In the genomic region with DNA sequence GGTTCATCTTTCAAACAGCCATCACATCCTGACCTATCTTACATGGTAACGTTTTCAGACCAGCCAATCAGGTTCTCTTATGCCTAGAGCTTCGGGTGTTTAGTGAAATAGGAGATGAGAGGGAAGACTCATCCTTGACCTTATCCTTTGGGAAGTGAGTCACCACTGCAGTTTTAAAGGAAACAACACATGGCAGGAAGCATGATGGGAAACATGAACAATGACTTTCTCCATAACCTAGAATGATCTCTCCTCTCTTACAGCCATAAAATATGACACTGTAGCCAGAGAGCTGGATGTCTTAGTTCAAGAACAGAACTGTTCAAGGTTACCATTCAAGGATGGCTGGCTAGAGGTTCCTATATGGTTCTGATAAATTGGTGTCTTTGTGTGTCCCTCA, we compare ENCODE assay signal across 22 mouse cellular contexts. TPM values are rescaled to one million over a fixed set of nuclear protein-coding genes. Genes with fewer than 3 reads are reported as not detected.
DNase-seq lines count a peak whose midpoint lies in the region; ATAC-seq lines count a peak whose summit lies in the region.
"Had no signal": no experiment of that assay in that cellular context is flagged by ENCODE, and none has a peak within 500 bp of the region (broad histone marks: within the 10 kb centered on the region; RNA-seq: fewer than 3 reads in every experiment).

No protein-coding gene starts in this region.

- H3K36me3 ChIP-seq in heart, embryonic 12.5 days: no peaks in the 10 kb centered on the region
- no peaks in the 10 kb centered on the region for H3K36me3 ChIP-seq in midbrain, embryonic 11.5 days (ENCODE audit: control insufficient read depth, insufficient read depth, low read length)
- peaks cover 4% of the 10 kb centered on the region for H3K36me3 ChIP-seq in midbrain, embryonic 13.5 days
- H3K36me3 ChIP-seq in hindbrain, embryonic 16.5 days (ENCODE audit: control insufficient read depth, insufficient read depth, low read length): no peaks in the 10 kb centered on the region
- H3K36me3 ChIP-seq: embryonic facial prominence, embryonic 10.5 days; forebrain, embryonic 10.5 days; forebrain, embryonic 15.5 days had no signal

- no peak for DNase-seq in heart, adult 18-20 months
- DNase-seq in midbrain, embryonic 11.5 days (ENCODE audit: low spot score, missing footprints): peak; percentile 59
- peak; percentile 62 for DNase-seq in brain, adult 2 months (ENCODE audit: low read depth, low spot score)
- DNase-seq in layer of hippocampus, postnatal 10 days (ENCODE audit: low spot score in 2 of 2): no peak
- DNase-seq: adrenal gland, postnatal 10 days; B cell, adult 2 months; cerebellum, adult 2 months; cerebellum, postnatal 10 days; gastrocnemius, postnatal 36 days; heart, postnatal 10 days; kidney, adult 2 months had no signal

- ATAC-seq in heart, embryonic 12.5 days (ENCODE audit: insufficient number of reproducible peaks, low FRiP score): no peak
- ATAC-seq in midbrain, embryonic 11.5 days (ENCODE audit: low FRiP score): no peak
- no peak for ATAC-seq in midbrain, embryonic 13.5 days
- ATAC-seq in hindbrain, embryonic 16.5 days: no peak
- ATAC-seq: forebrain, embryonic 15.5 days; intestine, embryonic 16.5 days; Patski had no signal

- H3K4me2 ChIP-seq in heart, embryonic 12.5 days: no peak overlapping the region
- H3K4me2 ChIP-seq in midbrain, embryonic 11.5 days: no peak overlapping the region
- no peak overlapping the region for H3K4me2 ChIP-seq in midbrain, embryonic 13.5 days (replicated peaks)
- no peak overlapping the region for H3K4me2 ChIP-seq in hindbrain, embryonic 16.5 days (ENCODE audit: low read length)
- H3K4me2 ChIP-seq: forebrain, embryonic 15.5 days; hindbrain, embryonic 14.5 days had no signal

- 44% methylated on average over 2 of the region's 2 CpGs for WGBS in heart, embryonic 12.5 days
- WGBS in midbrain, embryonic 11.5 days: 82% methylated on average over 2 of the region's 2 CpGs
- 84% methylated on average over 2 of the region's 2 CpGs for WGBS in midbrain, embryonic 13.5 days
- WGBS in hindbrain, embryonic 16.5 days: 72% methylated on average over 2 of the region's 2 CpGs

- no peaks in the 10 kb centered on the region for H3K27me3 ChIP-seq in heart, embryonic 12.5 days (replicated peaks)
- H3K27me3 ChIP-seq in midbrain, embryonic 11.5 days (ENCODE audit: control insufficient read depth, insufficient read depth, low read length): no peaks in the 10 kb centered on the region
- H3K27me3 ChIP-seq in midbrain, embryonic 13.5 days: no peaks in the 10 kb centered on the region
- no peaks in the 10 kb centered on the region for H3K27me3 ChIP-seq in hindbrain, embryonic 16.5 days (replicated peaks; ENCODE audit: control insufficient read depth, insufficient read depth, low read length)
- H3K27me3 ChIP-seq: forebrain, embryonic 15.5 days had no signal

- H3K4me1 ChIP-seq in heart, embryonic 12.5 days (replicated peaks): peaks cover 26% of the 10 kb centered on the region
- H3K4me1 ChIP-seq in midbrain, embryonic 11.5 days (ENCODE audit: control insufficient read depth, insufficient read depth, low read length): no peaks in the 10 kb centered on the region
- no peaks in the 10 kb centered on the region for H3K4me1 ChIP-seq in midbrain, embryonic 13.5 days (replicated peaks)
- H3K4me1 ChIP-seq in hindbrain, embryonic 16.5 days (ENCODE audit: control insufficient read depth, insufficient read depth, low read depth, low read length): no peaks in the 10 kb centered on the region
- H3K4me1 ChIP-seq: forebrain, embryonic 10.5 days; forebrain, embryonic 15.5 days had no signal

- H3K9me3 ChIP-seq in heart, embryonic 12.5 days (replicated peaks): no peaks in the 10 kb centered on the region
- no peaks in the 10 kb centered on the region for H3K9me3 ChIP-seq in midbrain, embryonic 11.5 days (ENCODE audit: control insufficient read depth, low read length)
- no peaks in the 10 kb centered on the region for H3K9me3 ChIP-seq in midbrain, embryonic 13.5 days
- no peaks in the 10 kb centered on the region for H3K9me3 ChIP-seq in hindbrain, embryonic 16.5 days (ENCODE audit: control insufficient read depth, low read length)
- H3K9me3 ChIP-seq: embryonic facial prominence, embryonic 10.5 days; forebrain, embryonic 10.5 days; forebrain, embryonic 15.5 days had no signal

- H3K27ac ChIP-seq in heart, embryonic 12.5 days (ENCODE audit: poor library complexity, severe bottlenecking): 0 out of 2 replicates have a peak overlapping the region, but pooled peaks have one; percentile 71
- no peak overlapping the region for H3K27ac ChIP-seq in midbrain, embryonic 11.5 days (ENCODE audit: low read depth, low read length)
- no peak overlapping the region for H3K27ac ChIP-seq in midbrain, embryonic 13.5 days
- no peak overlapping the region for H3K27ac ChIP-seq in hindbrain, embryonic 16.5 days (ENCODE audit: low read depth, low read length)
- H3K27ac ChIP-seq: embryonic facial prominence, embryonic 10.5 days; forebrain, embryonic 10.5 days; forebrain, embryonic 15.5 days; hindbrain, embryonic 14.5 days had no signal

- H3K4me3 ChIP-seq in heart, embryonic 12.5 days: no peak overlapping the region
- H3K4me3 ChIP-seq in midbrain, embryonic 11.5 days (ENCODE audit: low read depth, low read length): no peak overlapping the region
- H3K4me3 ChIP-seq in midbrain, embryonic 13.5 days (replicated peaks): no peak overlapping the region
- H3K4me3 ChIP-seq in hindbrain, embryonic 16.5 days (ENCODE audit: low read length): no peak overlapping the region
- H3K4me3 ChIP-seq: embryonic facial prominence, embryonic 10.5 days; erythroblast, embryonic 14.5 days; forebrain, embryonic 10.5 days; forebrain, embryonic 15.5 days had no signal

- no peak overlapping the region for H3K9ac ChIP-seq in heart, embryonic 12.5 days
- H3K9ac ChIP-seq in midbrain, embryonic 11.5 days (ENCODE audit: low read length): no peak overlapping the region
- H3K9ac ChIP-seq in midbrain, embryonic 13.5 days (replicated peaks): no peak overlapping the region
- H3K9ac ChIP-seq in hindbrain, embryonic 16.5 days (ENCODE audit: low read depth, low read length): no peak overlapping the region
- H3K9ac ChIP-seq: forebrain, embryonic 15.5 days; hindbrain, embryonic 14.5 days had no signal

RNA-seq across cellular contexts. Expression of gene Dgki, which starts 16.6 kb away (rescaled TPM):
- 0.84 and 0.86 TPM in 2 replicates for polyA plus RNA-seq in heart, embryonic 12.5 days (2016; fragmentation: Nextera tagmentation; extraction: Ambion mirVana)
- under 1 TPM; 0.17 to 0.64 TPM for total RNA-seq in heart, adult 18-20 months (2021)
- polyA plus RNA-seq in midbrain, embryonic 11.5 days (2014; fragmentation: Nextera tagmentation; extraction: Ambion mirVana): 2.1 TPM in 2 replicates
- polyA plus RNA-seq in midbrain, embryonic 13.5 days (2015; fragmentation: Nextera tagmentation; extraction: Ambion mirVana): 4.8 and 6.4 TPM in 2 replicates
- 6.0 and 6.7 TPM in 2 replicates for polyA plus RNA-seq in hindbrain, embryonic 16.5 days (2015; fragmentation: Nextera tagmentation; extraction: Ambion mirVana)
- 10 to 100 TPM; 50.6 to 59.6 TPM for total RNA-seq in layer of hippocampus, postnatal 10 days (2021)
- total RNA-seq: MEL had no signal
- polyA plus RNA-seq: erythroblast, embryonic 14.5 days had no signal

Comparison
In these comparisons a context has a peak if more than half of its experiments do, and no peak if none do; other contexts are left out.
1. DNase-seq: peak in midbrain, embryonic 11.5 days (single experiment) and brain, adult 2 months (single experiment); none in heart, adult 18-20 months (0 of 2) and layer of hippocampus, postnatal 10 days (0 of 2).